Mouse (Mus musculus) MEL (cell line): ENCODE results near the gene Wdr34. TPM values are rescaled to one million over a fixed set of nuclear protein-coding genes. Genes with fewer than 3 reads are reported as not detected.

Source experiments
- DNase-seq: peaks from one replicate; pipeline ENCODE4 v3.0.0; 2011; ENCODE audit warnings: low read depth, low spot score
- H3K27ac ChIP-seq: 2 replicates; pipeline ENCODE4 v1.5.1; 2012; ENCODE audit warnings: low read depth, mild to moderate bottlenecking, control low read depth, low read length, moderate library complexity; ENCODE audit not compliant: control insufficient read depth
- H3K27me3 ChIP-seq, 2 experiments: fragments of 150-350 bp in 1 of 2; sonication (generic) in 1 of 2; 2 replicates each; pipeline ENCODE4 v1.6.1; 2012; ENCODE audit warnings: low read length in 2 of 2, mild to moderate bottlenecking in 2 of 2, improper control_type of control experiment in 1 of 2, moderate library complexity in 1 of 2; ENCODE audit not compliant: insufficient read depth in 2 of 2, control insufficient read depth in 1 of 2
- H3K36me3 ChIP-seq, 2 experiments: 2 replicates each; pipeline ENCODE4 v1.6.1; 2012 to 2014; ENCODE audit warnings: low read length in 2 of 2, improper control_type of control experiment in 1 of 2, inconsistent platforms in 1 of 2, mild to moderate bottlenecking in 1 of 2; ENCODE audit not compliant: insufficient read depth in 2 of 2, control insufficient read depth in 1 of 2
- H3K4me1 ChIP-seq, 2 experiments: fragments of 150-350 bp in 1 of 2; sonication (generic) in 1 of 2; 2 replicates each; pipeline ENCODE4 v1.6.1; 2012; ENCODE audit warnings: low read length in 2 of 2, improper control_type of control experiment in 1 of 2, mild to moderate bottlenecking in 1 of 2; ENCODE audit not compliant: insufficient read depth in 2 of 2, control insufficient read depth in 1 of 2
- H3K4me3 ChIP-seq, 2 experiments: fragments of 150-350 bp in 1 of 2; sonication (generic) in 1 of 2; 2 replicates each; pipeline ENCODE4 v1.5.1; 2012; ENCODE audit warnings: low read depth in 2 of 2, low read length in 2 of 2, mild to moderate bottlenecking in 2 of 2, moderate library complexity in 2 of 2, control low read depth in 1 of 2, improper control_type of control experiment in 1 of 2; ENCODE audit not compliant: control insufficient read depth in 1 of 2, insufficient read depth in 1 of 2
- H3K79me2 ChIP-seq: 2 replicates; pipeline ENCODE4 v1.6.1; 2012; ENCODE audit warnings: mild to moderate bottlenecking, low read length, moderate library complexity; ENCODE audit not compliant: control insufficient read depth, poor library complexity, insufficient read depth
- H3K9ac ChIP-seq: 2 replicates; pipeline ENCODE4 v1.6.1; 2012; ENCODE audit warnings: low read depth, mild to moderate bottlenecking, control low read depth, low read length, moderate library complexity; ENCODE audit not compliant: control insufficient read depth, poor library complexity, severe bottlenecking
- H3K9me3 ChIP-seq: fragments of 150-350 bp; sonication (generic); replicated peaks from 2 replicates; pipeline ENCODE4 v1.6.1; 2012; ENCODE audit warnings: mild to moderate bottlenecking, low read length, improper control_type of control experiment, moderate library complexity; ENCODE audit not compliant: insufficient read depth
- CHD1 ChIP-seq: IDR thresholded peaks from 2 replicates; pipeline ENCODE4 v1.6.1; 2012; ENCODE audit warnings: low read depth, mild to moderate bottlenecking, inconsistent platforms, low read length, improper control_type of control experiment
- CHD2 ChIP-seq: IDR thresholded peaks from 2 replicates; pipeline ENCODE4 v1.6.1; 2011; ENCODE audit warnings: low read length, improper control_type of control experiment
- E2F4 ChIP-seq: IDR thresholded peaks from 2 replicates; pipeline ENCODE4 v1.6.1; 2011; ENCODE audit warnings: low read depth, low read length, improper control_type of control experiment, borderline replicate concordance
- ELF1 ChIP-seq: IDR thresholded peaks from 2 replicates; pipeline ENCODE4 v1.6.1; 2014; ENCODE audit warnings: low read depth, mild to moderate bottlenecking, inconsistent platforms, low read length, improper control_type of control experiment, moderate library complexity
- EP300 ChIP-seq, 2 experiments: IDR thresholded peaks; 2 replicates each; pipeline ENCODE4 v1.6.1; 2011; ENCODE audit warnings: improper control_type of control experiment in 2 of 2, low read length in 2 of 2, low read depth in 1 of 2, mild to moderate bottlenecking in 1 of 2
- ETS1 ChIP-seq: IDR thresholded peaks from 2 replicates; pipeline ENCODE4 v1.6.1; 2012; ENCODE audit warnings: low read depth, mild to moderate bottlenecking, inconsistent platforms, low read length, improper control_type of control experiment, moderate library complexity
- GATA1 ChIP-seq: IDR thresholded peaks from 2 replicates; pipeline ENCODE4 v1.6.1; 2011; ENCODE audit warnings: low read depth, low read length, improper control_type of control experiment
- HCFC1 ChIP-seq: IDR thresholded peaks from 2 replicates; pipeline ENCODE4 v1.6.1; 2012; ENCODE audit warnings: low read depth, mild to moderate bottlenecking, inconsistent platforms, low read length, improper control_type of control experiment, moderate library complexity
- JUND ChIP-seq: IDR thresholded peaks from 2 replicates; pipeline ENCODE4 v1.6.1; 2011; ENCODE audit warnings: low read depth, mild to moderate bottlenecking, improper control_type of control experiment, low read length
- KAT2A ChIP-seq: conservative IDR thresholded peaks from 2 replicates; pipeline ENCODE4 v1.6.1; 2012; ENCODE audit warnings: low read depth, low read length, improper control_type of control experiment, inconsistent platforms
- MAFK ChIP-seq: IDR thresholded peaks from 2 replicates; pipeline ENCODE4 v1.6.1; 2011; ENCODE audit warnings: low read depth, mild to moderate bottlenecking, low read length, improper control_type of control experiment, borderline replicate concordance
- MAX ChIP-seq: IDR thresholded peaks from 2 replicates; pipeline ENCODE4 v1.6.1; 2011; ENCODE audit warnings: low read length, improper control_type of control experiment
- MAZ ChIP-seq: IDR thresholded peaks from 2 replicates; pipeline ENCODE4 v1.6.1; 2012; ENCODE audit warnings: low read depth, mild to moderate bottlenecking, inconsistent platforms, low read length, improper control_type of control experiment
- MEF2A ChIP-seq: IDR thresholded peaks from 2 replicates; pipeline ENCODE4 v1.6.1; 2014; ENCODE audit warnings: low read depth, mild to moderate bottlenecking, inconsistent platforms, low read length, improper control_type of control experiment; ENCODE audit not compliant: poor library complexity, insufficient replicate concordance, severe bottlenecking; ENCODE audit errors: extremely low read depth
- MXI1 ChIP-seq: IDR thresholded peaks from 2 replicates; pipeline ENCODE4 v1.6.1; 2011; ENCODE audit warnings: mild to moderate bottlenecking, low read depth, low read length, improper control_type of control experiment
- MYB ChIP-seq: IDR thresholded peaks from 2 replicates; pipeline ENCODE4 v1.6.1; 2011; ENCODE audit warnings: mild to moderate bottlenecking, low read depth, low read length, improper control_type of control experiment
- MYC ChIP-seq: IDR thresholded peaks from 2 replicates; pipeline ENCODE4 v1.6.1; 2011; ENCODE audit warnings: low read depth, mild to moderate bottlenecking, low read length, improper control_type of control experiment, moderate library complexity
- NELFE ChIP-seq: IDR thresholded peaks from 2 replicates; pipeline ENCODE4 v1.6.1; 2011; ENCODE audit warnings: low read depth, low read length, improper control_type of control experiment
- NRF1 ChIP-seq: IDR thresholded peaks from 2 replicates; pipeline ENCODE4 v1.6.1; 2014; ENCODE audit warnings: low read depth, mild to moderate bottlenecking, inconsistent platforms, low read length, improper control_type of control experiment, moderate library complexity; ENCODE audit not compliant: poor library complexity, insufficient read depth, severe bottlenecking
- POLR2A ChIP-seq, 2 experiments: IDR thresholded peaks; 2 replicates each; pipeline ENCODE4 v1.6.1; 2011 to 2012; ENCODE audit warnings: low read length in 2 of 2, mild to moderate bottlenecking in 2 of 2, control low read depth in 1 of 2, improper control_type of control experiment in 1 of 2, low read depth in 1 of 2, moderate library complexity in 1 of 2; ENCODE audit not compliant: control insufficient read depth in 1 of 2, insufficient read depth in 1 of 2, poor library complexity in 1 of 2
- POLR2AphosphoS2 ChIP-seq: IDR thresholded peaks from 2 replicates; pipeline ENCODE4 v1.6.1; 2011; ENCODE audit warnings: low read length, improper control_type of control experiment
- RCOR1 ChIP-seq: IDR thresholded peaks from 2 replicates; pipeline ENCODE4 v1.6.1; 2012; ENCODE audit warnings: low read depth, mild to moderate bottlenecking, inconsistent platforms, low read length, improper control_type of control experiment
- SIN3A ChIP-seq: IDR thresholded peaks from 2 replicates; pipeline ENCODE4 v1.6.1; 2012; ENCODE audit warnings: low read length, improper control_type of control experiment, inconsistent platforms
- TAL1 ChIP-seq: IDR thresholded peaks from 2 replicates; pipeline ENCODE4 v1.6.1; 2012; ENCODE audit warnings: mild to moderate bottlenecking, inconsistent platforms, low read length, moderate library complexity, mixed read lengths
- TBP ChIP-seq: IDR thresholded peaks from 2 replicates; pipeline ENCODE4 v1.8.0; 2011; ENCODE audit warnings: low read depth, low read length, improper control_type of control experiment
- TCF12 ChIP-seq: IDR thresholded peaks from 2 replicates; pipeline ENCODE4 v1.6.1; 2014; ENCODE audit warnings: low read depth, mild to moderate bottlenecking, inconsistent platforms, low read length, improper control_type of control experiment, moderate library complexity
- UBTF ChIP-seq: IDR thresholded peaks from 2 replicates; pipeline ENCODE4 v1.6.1; 2012; ENCODE audit warnings: low read depth, mild to moderate bottlenecking, inconsistent platforms, low read length, improper control_type of control experiment, moderate library complexity, borderline replicate concordance; ENCODE audit not compliant: insufficient read depth
- USF2 ChIP-seq, 2 experiments: IDR thresholded peaks; 2 replicates each; pipeline ENCODE4 v1.6.1; 2011 to 2012; ENCODE audit warnings: improper control_type of control experiment in 2 of 2, low read length in 2 of 2, borderline replicate concordance in 1 of 2, inconsistent platforms in 1 of 2, low read depth in 1 of 2, mild to moderate bottlenecking in 1 of 2; ENCODE audit not compliant: insufficient read depth in 1 of 2
- ZC3H11A ChIP-seq: IDR thresholded peaks from 2 replicates; pipeline ENCODE4 v1.6.1; 2012; ENCODE audit warnings: low read depth, mild to moderate bottlenecking, inconsistent platforms, low read length, improper control_type of control experiment
- ZMIZ1 ChIP-seq: IDR thresholded peaks from 2 replicates; pipeline ENCODE4 v1.6.1; 2012; ENCODE audit warnings: low read depth, mild to moderate bottlenecking, inconsistent platforms, low read length, improper control_type of control experiment, moderate library complexity
- polyA plus RNA-seq, 2 experiments: library from polyadenylated mRNA; stranded (reverse) in 1 of 2; unstranded in 1 of 2; fragments of >175 nt in 1 of 2; fragments of >200 nt in 1 of 2; gene quantifications; 2 replicates each; pipeline versions ENCODE4 v1.2.1 to v1.2.4; 2012; ENCODE audit warnings: low replicate concordance in 2 of 2, low read depth in 1 of 2; ENCODE audit not compliant: insufficient read length in 2 of 2, insufficient read depth in 1 of 2, missing spikeins in 1 of 2
- total RNA-seq: library from RNA; depleted of rRNA; stranded (reverse); fragments of 300-350 nt; gene quantifications from 2 replicates; pipeline ENCODE4 v1.2.3, GENCODE M21; 2012; rRNA removed

The Wdr34 gene
- total RNA-seq (49.3 and 53.1 TPM in 2 replicates), polyA plus RNA-seq (10 to 100 TPM in 1 of 2 experiments, not detected in 1; 78.3 TPM)

GRCm38 (mm10) chr2:30048699-30049388 lies at the start of gene Wdr34:
Gene Wdr34 (minus strand): TSS chr2:30048881.
- Histone ChIP-seq H3K79me2 (peaks cover 13% of the 10 kb centered on the region), H3K27me3 (no peaks in the 10 kb centered on the region), H3K4me1 (peaks cover 2 to 28% of the 10 kb centered on the region in 2 experiments), H3K36me3 (peaks cover 0 to 20% of the 10 kb centered on the region in 2 experiments; a peak in 2 of 4 replicates), H3K9me3 (no peaks in the 10 kb centered on the region), H3K9ac (peak within 1 kb of the TSS; percentile 87), H3K27ac (peak within 1 kb of the TSS; percentile 98), H3K4me3 (peak within 1 kb of the TSS; percentile 61 to 64)
- no peak for TF ChIP-seq USF2 (IDR thresholded peaks at IDR 0.05; ENCODE audit: borderline replicate concordance in 1 of 2, insufficient read depth in 1 of 2, low read depth in 1 of 2, low read length in 2 of 2)
- peak; percentile 61 for TF ChIP-seq NELFE
- no peak for TF ChIP-seq JUND
- TF ChIP-seq POLR2A (IDR thresholded peaks at IDR 0.05; ENCODE audit: control insufficient read depth in 1 of 2, insufficient read depth in 1 of 2, low read depth in 1 of 2, low read length in 2 of 2, poor library complexity in 1 of 2) = peak; percentile 69 to 84; a peak in 3 of 4 replicates
- no peak for TF ChIP-seq MYB
- peak; percentile 90; the same call in 1 of the 2 replicates for TF ChIP-seq CHD1
- no peak for TF ChIP-seq GATA1
- TF ChIP-seq ETS1 = peak; percentile 52; the same call in 1 of the 2 replicates
- TF ChIP-seq MAZ = peak; percentile 87; the same call in 1 of the 2 replicates
- peak; percentile 95 for TF ChIP-seq MXI1
- TF ChIP-seq HCFC1 = peak; percentile 95
- peak; percentile 71; the same call in 1 of the 2 replicates for TF ChIP-seq UBTF
- no peak for TF ChIP-seq MEF2A
- peak; percentile 63; the same call in 1 of the 2 replicates for TF ChIP-seq ZMIZ1
- no peak for TF ChIP-seq CHD2
- peak; percentile 34; the same call in 1 of the 2 replicates for TF ChIP-seq POLR2AphosphoS2
- TF ChIP-seq EP300 (IDR thresholded peaks at IDR 0.05; ENCODE audit: low read depth in 1 of 2, low read length in 2 of 2) = no peak; a peak in 1 of 4 replicates
- TF ChIP-seq MAX = no peak; the same call in 1 of the 2 replicates
- TF ChIP-seq SIN3A = peak; percentile 98
- TF ChIP-seq NRF1 = peak; percentile 95
- peak; percentile 83 for TF ChIP-seq KAT2A
- TF ChIP-seq ELF1 = peak; percentile 89
- TF ChIP-seq MAFK = no peak
- no peak for TF ChIP-seq TAL1
- TF ChIP-seq ZC3H11A = no peak
- peak; percentile 86 for TF ChIP-seq MYC
- peak; percentile 65 for TF ChIP-seq TCF12
- peak; percentile 76; the same call in 1 of the 2 replicates for TF ChIP-seq TBP
- peak; percentile 25; the same call in 1 of the 2 replicates for TF ChIP-seq RCOR1
- TF ChIP-seq E2F4 = peak; percentile 81; the same call in 1 of the 2 replicates
- peak; percentile 98 for DNase-seq
